Mouse (Mus musculus): Measurements from ENCODE around the gene Dhrs7c. TPM values are rescaled to one million over a fixed set of nuclear protein-coding genes. Genes with fewer than 3 reads are reported as not detected.

The Dhrs7c gene
- polyA plus RNA-seq (2015; fragmentation: Nextera tagmentation; extraction: Ambion mirVana), result 0.68 and 1.3 TPM in 2 replicates

DNA sequence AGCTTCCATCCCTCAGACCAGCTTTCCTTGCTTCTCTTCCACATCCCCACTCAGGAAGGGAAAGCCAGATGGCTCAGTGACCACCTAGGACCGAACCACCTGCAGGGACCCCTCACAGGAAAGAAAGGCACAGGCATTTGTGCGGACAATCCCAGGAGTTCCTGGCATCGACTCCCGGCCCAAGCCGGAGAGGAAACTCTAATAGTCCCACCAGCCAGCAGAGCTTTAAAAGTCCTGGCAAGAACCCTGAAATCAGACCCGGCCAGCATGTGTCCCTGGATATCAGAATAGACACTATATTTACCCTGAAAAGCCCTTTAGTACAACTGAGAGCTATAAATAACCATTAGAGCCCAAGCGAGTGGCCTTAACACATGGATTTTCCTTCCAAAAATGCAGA lies at the start of gene Dhrs7c:
Gene Dhrs7c, plus strand, starts transcription at position 257 of the 400 bp plus-strand sequence.
- H3K27me3 ChIP-seq (replicated peaks), result no peaks in the 10 kb centered on the region
- H3K4me3 ChIP-seq (replicated peaks), result no peak within 1 kb of the TSS
- 0 out of 2 replicates have a peak, but pooled peaks cover 2% of the 10 kb centered on the region for H3K4me1 ChIP-seq
- H3K4me2 ChIP-seq, result no peak within 1 kb of the TSS
- no peak within 1 kb of the TSS for H3K9ac ChIP-seq (replicated peaks)
- 63% methylated on average over 7 of the region's 7 CpGs for WGBS
- H3K36me3 ChIP-seq, result no peaks in the 10 kb centered on the region
- no peak within 1 kb of the TSS for H3K27ac ChIP-seq (replicated peaks)
- no peak for ATAC-seq (ENCODE audit: low FRiP score)
- H3K9me3 ChIP-seq (replicated peaks), result no peaks in the 10 kb centered on the region

DNA sequence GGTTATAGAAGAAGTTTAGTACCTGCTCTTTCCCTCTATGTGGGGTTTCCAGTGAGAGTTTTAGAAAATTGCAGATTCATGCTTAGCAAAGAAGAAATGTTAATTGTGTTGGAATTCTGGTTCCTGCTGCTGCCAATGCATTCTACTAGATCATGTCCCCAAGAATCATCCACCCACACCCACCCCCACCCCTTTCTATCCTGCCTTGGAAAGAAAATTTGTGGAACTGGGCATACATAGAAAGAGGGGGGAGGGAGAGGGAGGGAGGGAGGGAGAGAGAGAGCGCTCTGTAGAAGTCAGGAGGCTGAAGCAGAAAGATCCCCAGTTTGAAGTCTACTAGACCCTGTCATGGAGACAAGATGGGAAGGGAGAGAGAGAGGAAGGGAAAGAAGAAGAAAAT lies 41.7 kb upstream of the Dhrs7c start:
- Histone ChIP-seq H3K4me3 (replicated peaks) (no peak overlapping the region), H3K4me2 (no peak overlapping the region), H3K4me1 (no peaks in the 10 kb centered on the region), H3K9ac (replicated peaks) (no peak overlapping the region), H3K27ac (replicated peaks) (no peak overlapping the region), H3K36me3 (no peaks in the 10 kb centered on the region), H3K9me3 (replicated peaks) (no peaks in the 10 kb centered on the region), H3K27me3 (replicated peaks) (no peaks in the 10 kb centered on the region)
- 100% methylated on average over 1 of the region's 1 CpGs for WGBS
- ATAC-seq (ENCODE audit: low FRiP score), result no peak

DNA sequence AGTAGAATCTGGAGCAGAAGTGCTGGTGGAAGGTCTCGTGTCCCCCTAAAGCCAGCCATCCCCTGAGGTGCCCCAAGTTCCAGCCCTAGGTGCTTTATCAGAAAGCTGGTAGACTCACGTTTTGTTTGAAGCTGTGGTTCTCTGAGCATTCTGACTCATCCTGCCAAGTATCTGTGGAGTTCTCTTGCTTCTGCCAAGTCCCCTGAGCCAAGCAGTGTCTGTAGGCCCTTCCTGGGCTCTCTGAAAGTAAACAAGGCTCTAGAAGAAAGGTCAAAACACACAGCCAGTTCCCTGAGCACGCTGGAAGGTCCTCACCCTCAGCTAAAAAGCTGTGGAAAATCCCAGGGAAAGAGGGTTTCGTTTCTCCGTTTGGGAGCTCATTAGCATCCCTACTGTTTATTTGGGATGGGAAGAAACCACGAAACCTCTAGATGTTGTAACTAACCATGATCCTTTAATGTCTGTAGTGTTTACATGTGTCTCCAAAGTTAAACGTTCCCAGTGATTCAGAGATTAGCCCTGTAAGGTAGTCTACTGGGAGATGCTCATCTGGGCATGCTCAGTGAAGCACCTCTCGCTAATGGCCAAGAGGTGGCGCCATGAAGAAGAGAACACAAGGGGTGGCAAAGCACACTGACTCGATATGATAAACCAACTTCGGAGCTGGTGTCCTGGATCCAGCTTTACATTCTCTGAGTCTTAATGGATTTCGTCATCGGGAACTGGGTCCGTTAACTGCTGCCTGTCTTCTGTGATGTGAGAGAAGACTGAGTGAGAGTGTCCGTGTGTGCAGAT lies 40.4 kb upstream of the Dhrs7c start:
- Histone ChIP-seq H3K9me3 (replicated peaks) (no peaks in the 10 kb centered on the region), H3K9ac (replicated peaks) (no peak overlapping the region), H3K4me3 (replicated peaks) (no peak overlapping the region), H3K4me1 (no peaks in the 10 kb centered on the region), H3K36me3 (no peaks in the 10 kb centered on the region), H3K27me3 (replicated peaks) (no peaks in the 10 kb centered on the region), H3K4me2 (no peak overlapping the region), H3K27ac (replicated peaks) (no peak overlapping the region)
- 74% methylated on average over 15 of the region's 15 CpGs for WGBS
- ATAC-seq (ENCODE audit: low FRiP score), result no peak

DNA sequence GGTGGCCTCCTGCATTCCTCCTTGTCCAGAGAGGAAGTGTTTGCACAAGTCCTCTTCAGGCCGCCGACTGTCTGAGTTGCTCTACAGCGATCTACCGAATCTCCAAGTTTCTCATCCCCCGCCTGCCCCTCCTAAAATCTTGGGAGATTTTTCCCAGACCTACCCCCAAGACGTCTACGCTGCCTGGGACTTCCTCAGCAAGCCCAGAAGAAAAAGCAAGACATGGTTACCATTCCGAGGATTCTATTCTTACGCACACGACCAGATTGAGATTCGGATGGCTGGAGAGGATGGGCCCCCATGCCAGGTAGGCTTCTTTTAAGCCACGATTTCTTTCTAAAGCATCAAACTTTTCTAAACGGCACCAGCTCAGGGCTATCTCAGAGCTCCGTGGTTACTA lies 26.9 kb upstream of the Dhrs7c start, which contains the start of gene Glp2r:
Gene Glp2r, minus strand, starts transcription at position 101 of the 400 bp plus-strand sequence.
- no peak within 1 kb of the TSS for H3K4me2 ChIP-seq
- H3K27ac ChIP-seq (replicated peaks), result no peak within 1 kb of the TSS
- no peaks in the 10 kb centered on the region for H3K27me3 ChIP-seq (replicated peaks)
- 86% methylated on average over 14 of the region's 14 CpGs for WGBS
- no peak for ATAC-seq (ENCODE audit: low FRiP score)
- H3K9me3 ChIP-seq (replicated peaks), result no peaks in the 10 kb centered on the region
- H3K9ac ChIP-seq (replicated peaks), result no peak within 1 kb of the TSS
- H3K4me1 ChIP-seq, result peaks cover 6% of the 10 kb centered on the region; the same call in 1 of the 2 replicates
- no peak within 1 kb of the TSS for H3K4me3 ChIP-seq (replicated peaks)
- H3K36me3 ChIP-seq, result no peaks in the 10 kb centered on the region

DNA sequence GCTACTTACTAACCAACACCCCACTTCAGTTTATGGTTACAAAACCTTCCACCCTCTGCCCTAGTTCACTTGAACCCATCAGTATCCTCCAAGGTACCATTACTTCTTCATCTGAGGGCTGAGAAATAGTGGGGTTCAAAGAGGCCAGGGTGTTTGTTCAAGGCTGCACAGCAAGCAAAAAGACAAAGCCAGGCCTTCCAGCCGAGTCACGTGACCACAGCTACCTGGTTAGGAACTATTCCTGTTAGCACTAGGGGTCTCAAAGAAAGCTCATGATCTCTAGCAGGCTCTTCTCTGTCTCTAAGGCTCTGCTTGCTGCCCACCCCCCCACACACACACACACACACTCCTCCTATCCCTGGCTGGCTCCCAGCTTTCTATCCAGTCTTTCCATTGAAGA lies 26.3 kb upstream of the Dhrs7c start:
- no peak for ATAC-seq (ENCODE audit: low FRiP score)
- Histone ChIP-seq H3K27me3 (replicated peaks) (no peaks in the 10 kb centered on the region), H3K4me2 (no peak overlapping the region), H3K4me1 (peaks cover 6% of the 10 kb centered on the region; the same call in 1 of the 2 replicates), H3K9ac (replicated peaks) (no peak overlapping the region), H3K27ac (replicated peaks) (no peak overlapping the region), H3K9me3 (replicated peaks) (no peaks in the 10 kb centered on the region), H3K4me3 (replicated peaks) (no peak overlapping the region), H3K36me3 (no peaks in the 10 kb centered on the region)
- 88% methylated on average over 2 of the region's 2 CpGs for WGBS

DNA sequence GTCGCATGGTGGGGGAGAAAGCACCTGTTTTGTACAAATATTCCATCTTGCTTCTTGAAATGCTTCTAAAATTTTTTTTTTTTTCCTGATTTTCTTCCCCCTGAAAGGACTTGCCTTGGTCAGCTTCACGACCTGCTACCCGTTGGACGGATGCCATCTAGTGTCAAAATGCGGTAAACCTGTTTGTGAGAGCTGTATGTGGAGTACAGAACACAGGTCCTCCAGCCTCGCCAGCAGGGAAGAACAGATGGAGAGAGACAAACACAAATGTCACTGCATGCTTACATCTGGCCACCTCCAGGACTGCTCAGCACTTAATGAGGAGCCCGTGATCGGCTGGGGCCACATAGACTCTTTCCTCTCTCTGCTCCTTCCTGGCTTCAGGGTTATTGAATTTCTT lies 25.4 kb upstream of the Dhrs7c start:
- Histone ChIP-seq H3K4me3 (replicated peaks) (no peak overlapping the region), H3K4me1 (peaks cover 6% of the 10 kb centered on the region; the same call in 1 of the 2 replicates), H3K9ac (replicated peaks) (no peak overlapping the region), H3K36me3 (no peaks in the 10 kb centered on the region), H3K27me3 (replicated peaks) (no peaks in the 10 kb centered on the region), H3K4me2 (no peak overlapping the region), H3K9me3 (replicated peaks) (no peaks in the 10 kb centered on the region), H3K27ac (replicated peaks) (no peak overlapping the region)
- ATAC-seq (ENCODE audit: low FRiP score), result peak; percentile 68; the same call in 1 of the 2 replicates
- WGBS, result 38% methylated on average over 8 of the region's 8 CpGs

DNA sequence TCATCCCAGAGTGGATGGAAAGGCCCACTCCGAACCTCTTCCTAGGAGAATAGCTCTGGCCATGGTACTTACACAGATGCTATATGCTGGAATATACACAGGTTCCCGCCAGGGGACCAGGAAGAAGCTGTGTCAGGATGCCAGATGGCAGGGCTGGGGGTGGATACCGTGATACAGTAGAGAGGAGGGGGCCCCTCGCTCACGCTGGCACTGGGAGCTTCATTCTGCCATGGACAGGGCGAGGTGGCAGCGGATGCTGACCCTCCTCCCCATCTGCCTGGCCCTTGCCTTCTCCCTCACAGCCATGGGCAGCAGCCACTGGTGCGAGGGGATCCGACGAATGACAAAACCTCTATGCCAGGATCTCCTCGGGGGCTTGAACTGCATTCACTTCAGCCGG lies 23.6 kb upstream of the Dhrs7c start, which contains the start of gene Gsg1l2:
Gene Gsg1l2, plus strand, starts transcription at position 230 of the 400 bp plus-strand sequence.
- 83% methylated on average over 12 of the region's 12 CpGs for WGBS
- no peaks in the 10 kb centered on the region for H3K36me3 ChIP-seq
- no peak within 1 kb of the TSS for H3K9ac ChIP-seq (replicated peaks)
- H3K27me3 ChIP-seq (replicated peaks), result no peaks in the 10 kb centered on the region
- H3K4me2 ChIP-seq, result no peak within 1 kb of the TSS
- H3K4me3 ChIP-seq (replicated peaks), result no peak within 1 kb of the TSS
- no peak within 1 kb of the TSS for H3K27ac ChIP-seq (replicated peaks)
- H3K9me3 ChIP-seq (replicated peaks), result no peaks in the 10 kb centered on the region
- peaks cover 6% of the 10 kb centered on the region; the same call in 1 of the 2 replicates for H3K4me1 ChIP-seq
- no peak for ATAC-seq (ENCODE audit: low FRiP score)

DNA sequence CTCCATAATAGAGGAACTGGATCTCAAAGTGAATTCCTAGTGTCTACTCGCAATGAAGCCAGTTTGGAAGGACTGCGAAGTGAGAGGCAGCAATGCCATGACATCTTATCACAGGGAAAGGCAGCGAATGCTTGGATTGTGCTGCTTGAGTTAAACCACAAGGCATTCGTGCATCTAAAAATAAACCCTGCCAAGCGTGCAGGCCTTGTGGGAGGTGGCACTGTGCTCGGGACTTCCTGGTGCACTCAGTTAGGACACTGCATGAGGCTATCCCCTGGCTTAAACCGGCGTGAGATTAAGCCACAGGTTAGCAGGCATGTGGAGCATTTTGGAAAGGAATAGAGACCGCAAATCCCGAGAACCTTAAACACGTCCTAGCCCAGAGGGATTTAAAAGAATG lies 7.8 kb upstream of the Dhrs7c start:
- Histone ChIP-seq H3K4me3 (replicated peaks) (no peak overlapping the region), H3K27me3 (replicated peaks) (no peaks in the 10 kb centered on the region), H3K9me3 (replicated peaks) (no peaks in the 10 kb centered on the region), H3K4me2 (no peak overlapping the region), H3K36me3 (no peaks in the 10 kb centered on the region), H3K9ac (replicated peaks) (no peak overlapping the region), H3K27ac (replicated peaks) (no peak overlapping the region), H3K4me1 (no peaks in the 10 kb centered on the region)
- no peak for ATAC-seq (ENCODE audit: low FRiP score)
- WGBS, result 87% methylated on average over 11 of the region's 11 CpGs

DNA sequence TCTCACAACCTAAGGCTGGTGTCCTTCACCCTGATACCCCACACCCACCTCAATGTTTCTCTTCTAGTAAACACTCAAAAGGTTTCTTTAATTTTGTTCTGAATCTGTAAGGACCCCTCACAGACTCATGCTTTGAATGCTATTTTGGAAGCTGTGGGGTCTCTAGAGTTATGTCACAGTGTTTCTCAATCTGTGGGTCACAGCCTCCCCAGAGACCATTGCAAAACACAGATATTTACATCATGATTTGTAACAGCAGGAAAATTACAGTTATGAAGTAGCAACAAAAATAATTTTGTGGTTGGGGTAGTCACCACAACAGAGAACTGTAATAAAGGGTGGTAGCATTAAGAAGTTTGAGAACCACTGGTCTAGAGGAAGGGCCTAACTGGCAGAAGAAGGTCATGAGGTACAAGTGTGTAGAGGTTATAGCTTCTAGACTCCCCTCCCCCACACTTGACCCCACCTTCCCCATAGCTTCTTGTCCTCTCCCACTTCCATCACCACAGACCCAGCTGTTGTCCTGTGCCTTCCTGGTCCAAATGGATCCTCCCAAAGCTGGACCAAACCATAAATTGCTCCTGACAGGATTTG lies 2.2 kb downstream of the Dhrs7c start:
- no peaks in the 10 kb centered on the region for H3K9me3 ChIP-seq (replicated peaks)
- H3K27ac ChIP-seq (replicated peaks), result no peak overlapping the region
- H3K4me3 ChIP-seq (replicated peaks), result no peak overlapping the region
- 0 out of 2 replicates have a peak, but pooled peaks cover 2% of the 10 kb centered on the region for H3K4me1 ChIP-seq
- ATAC-seq (ENCODE audit: low FRiP score), result no peak
- no peaks in the 10 kb centered on the region for H3K27me3 ChIP-seq (replicated peaks)
- H3K4me2 ChIP-seq, result no peak overlapping the region
- H3K36me3 ChIP-seq, result no peaks in the 10 kb centered on the region
- H3K9ac ChIP-seq (replicated peaks), result no peak overlapping the region

DNA sequence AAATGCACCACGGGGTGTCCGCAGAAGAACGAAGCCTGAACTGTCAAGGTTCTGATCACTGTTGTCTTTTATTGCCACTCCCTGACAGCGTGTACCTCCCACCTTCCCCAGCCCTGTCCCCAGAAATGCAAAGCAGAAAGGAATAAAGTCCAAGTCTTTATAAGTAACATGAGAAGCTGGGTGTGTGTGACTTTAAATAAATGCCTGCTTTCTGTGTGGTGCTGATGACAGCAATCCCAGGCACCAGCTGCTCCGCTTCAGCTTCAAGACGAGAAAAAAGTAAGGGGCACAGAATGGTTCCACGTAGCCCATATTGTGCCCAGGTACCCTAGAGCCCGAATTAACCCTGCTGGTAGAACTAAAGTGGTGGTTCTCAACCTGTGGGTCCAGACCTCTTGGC lies 3.2 kb downstream of the Dhrs7c start:
- Histone ChIP-seq H3K36me3 (no peaks in the 10 kb centered on the region), H3K9ac (replicated peaks) (no peak overlapping the region), H3K27ac (replicated peaks) (no peak overlapping the region), H3K9me3 (replicated peaks) (no peaks in the 10 kb centered on the region), H3K4me3 (replicated peaks) (no peak overlapping the region), H3K4me2 (no peak overlapping the region), H3K4me1 (no peaks in the 10 kb centered on the region), H3K27me3 (replicated peaks) (no peaks in the 10 kb centered on the region)
- no peak for ATAC-seq (ENCODE audit: low FRiP score)
- WGBS, result 79% methylated on average over 8 of the region's 8 CpGs

DNA sequence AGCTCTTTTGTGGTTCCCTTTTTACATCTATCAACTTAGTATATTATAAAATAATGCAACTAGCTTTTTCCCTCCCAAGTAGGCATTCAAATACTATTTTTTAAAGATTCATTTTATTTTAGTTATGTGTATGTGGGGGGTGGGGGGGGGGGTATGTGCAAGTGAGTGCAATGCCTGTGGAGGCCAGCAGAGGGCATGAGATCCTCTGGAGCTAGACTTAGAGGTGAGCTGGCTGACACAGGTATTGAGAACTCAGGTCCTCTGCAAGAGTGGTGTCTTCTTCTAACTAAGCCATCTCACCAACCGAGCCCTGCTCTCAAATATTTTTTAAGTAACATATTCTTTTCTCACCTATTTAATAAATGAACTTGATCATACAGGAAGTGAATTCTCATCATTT lies 7.6 kb downstream of the Dhrs7c start:
- Histone ChIP-seq H3K9me3 (replicated peaks) (no peaks in the 10 kb centered on the region), H3K27me3 (replicated peaks) (no peaks in the 10 kb centered on the region), H3K9ac (replicated peaks) (no peak overlapping the region), H3K4me2 (no peak overlapping the region), H3K36me3 (no peaks in the 10 kb centered on the region), H3K4me3 (replicated peaks) (no peak overlapping the region), H3K27ac (replicated peaks) (no peak overlapping the region), H3K4me1 (no peaks in the 10 kb centered on the region)
- WGBS, result 97% methylated on average over 1 of the region's 1 CpGs
- ATAC-seq (ENCODE audit: low FRiP score), result no peak
